Mouse (Mus musculus) kidney, postnatal 10 days (tissue): ENCODE data around the gene Xylt1.

Experiments
- DNase-seq: peaks from one replicate; pipeline ENCODE4 v3.0.0; 2021; ENCODE audit warnings: mixed read lengths

Xylt1 gene

DNA sequence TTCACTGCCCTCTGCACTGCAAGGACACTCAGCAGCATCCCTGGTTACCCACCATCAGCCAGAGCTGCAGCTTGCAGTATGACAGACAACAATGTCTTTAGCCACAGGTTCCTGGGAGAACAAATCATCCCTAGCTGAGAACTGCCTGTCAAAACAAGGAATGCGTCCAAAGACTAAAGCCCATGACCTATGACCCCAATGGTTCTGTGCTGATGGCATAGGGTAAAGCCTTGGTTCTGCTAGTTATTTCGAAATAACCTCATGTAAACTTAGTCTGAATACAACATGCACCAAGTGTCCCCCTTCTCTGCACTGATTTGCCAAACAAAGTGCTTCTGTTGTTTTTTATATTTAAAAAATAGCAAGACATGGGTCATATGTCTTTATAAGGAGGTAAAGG is 103.8 kb downstream of the Xylt1 start:
- no peak for DNase-seq

DNA sequence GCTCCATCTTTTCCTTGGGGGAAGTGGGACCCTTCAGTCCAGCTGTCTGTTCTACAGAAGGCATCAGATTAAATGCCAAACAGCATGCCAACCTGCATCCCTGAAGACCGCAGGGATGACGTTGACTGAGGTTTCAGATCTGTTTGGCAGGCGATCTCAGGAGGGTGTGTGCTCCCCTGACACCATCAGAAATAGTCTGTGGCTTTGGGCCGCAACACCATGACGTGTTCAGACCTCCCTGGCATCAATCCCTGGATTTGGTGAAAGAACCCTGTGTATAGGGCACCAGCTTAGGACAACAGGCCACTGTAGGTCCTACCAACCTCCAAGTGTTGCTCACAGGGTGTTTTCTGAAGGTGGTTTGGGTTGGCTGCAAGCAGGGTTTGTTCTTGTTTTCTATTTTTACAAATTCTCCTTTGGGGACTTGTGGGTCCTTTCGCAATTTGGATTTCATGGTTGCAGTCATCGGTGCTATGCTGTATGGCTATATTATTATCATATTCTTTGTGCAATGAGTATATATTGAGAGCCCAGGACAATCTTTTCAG is 104.3 kb downstream of the Xylt1 start:
- DNase-seq, result no peak

DNA sequence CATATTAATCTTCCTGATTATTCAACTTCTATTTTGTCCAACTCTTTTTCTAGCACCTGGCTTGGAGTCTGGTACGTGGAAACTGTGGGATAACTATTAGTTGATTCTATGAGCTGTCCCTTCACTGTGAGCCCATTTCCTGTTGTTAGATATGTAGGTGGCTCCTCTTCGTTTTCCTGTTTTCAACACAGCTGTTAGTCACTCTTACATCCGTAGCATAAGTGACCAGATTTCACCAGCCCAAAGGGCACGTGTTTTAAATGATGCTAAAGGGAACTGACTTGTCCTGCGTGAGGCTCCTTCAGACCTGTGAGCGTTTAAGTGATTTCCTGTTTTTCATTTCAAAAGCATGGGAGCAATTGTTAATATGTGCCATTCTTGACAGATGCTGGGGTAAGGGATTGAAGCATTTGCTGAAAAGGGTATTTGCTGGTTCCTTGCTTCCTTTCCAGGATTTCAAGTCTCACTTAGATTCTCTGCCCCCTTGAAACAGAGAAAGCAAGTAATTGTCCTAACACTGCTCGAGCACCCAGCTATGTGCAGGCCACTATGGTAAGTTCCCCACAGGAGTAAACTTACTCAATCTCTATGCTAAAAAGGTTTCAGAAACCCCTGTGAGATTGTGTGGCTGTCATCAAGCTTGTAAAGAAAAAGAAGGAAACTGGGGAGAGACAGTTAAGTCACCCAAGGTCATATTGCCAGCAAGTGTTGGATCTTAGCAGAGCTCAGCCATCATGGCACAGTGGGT is 105.8 kb downstream of the Xylt1 start:
- DNase-seq, result no peak

DNA sequence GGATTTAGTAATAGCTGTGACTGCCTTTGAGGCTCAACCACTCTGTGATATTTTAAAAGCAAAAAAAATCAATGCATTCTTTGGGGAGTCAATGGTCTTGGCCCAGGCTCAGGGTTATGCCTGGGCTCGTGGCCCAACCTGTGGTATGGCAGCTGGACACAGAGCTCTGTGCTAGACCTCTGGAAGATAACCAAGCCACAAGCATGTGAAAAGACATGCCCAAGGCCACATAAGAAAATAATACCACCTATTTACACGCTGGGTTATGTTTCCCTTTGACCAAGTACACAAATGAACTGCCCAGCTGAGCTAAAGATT is 106.4 kb downstream of the Xylt1 start:
- no peak for DNase-seq

DNA sequence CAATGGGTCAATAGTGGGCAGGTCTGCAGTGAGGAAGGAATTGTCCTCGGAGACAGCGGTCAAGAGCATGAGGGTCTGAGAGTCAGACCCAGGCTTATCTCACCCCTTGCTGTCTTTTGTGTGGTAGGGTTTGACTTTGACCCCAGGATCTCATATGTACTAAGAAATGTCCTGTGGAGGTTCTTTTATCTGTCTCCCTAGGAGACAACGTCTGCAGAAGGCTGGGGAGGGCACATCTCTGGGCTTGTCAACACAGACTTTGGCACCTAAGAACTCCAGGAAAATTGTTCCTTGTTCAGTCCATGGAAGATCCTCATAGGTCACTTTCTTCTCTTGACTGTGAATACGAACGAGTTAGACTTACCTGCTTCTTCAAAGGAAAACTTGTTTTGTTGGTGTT is 109.2 kb downstream of the Xylt1 start:
- no peak for DNase-seq

DNA sequence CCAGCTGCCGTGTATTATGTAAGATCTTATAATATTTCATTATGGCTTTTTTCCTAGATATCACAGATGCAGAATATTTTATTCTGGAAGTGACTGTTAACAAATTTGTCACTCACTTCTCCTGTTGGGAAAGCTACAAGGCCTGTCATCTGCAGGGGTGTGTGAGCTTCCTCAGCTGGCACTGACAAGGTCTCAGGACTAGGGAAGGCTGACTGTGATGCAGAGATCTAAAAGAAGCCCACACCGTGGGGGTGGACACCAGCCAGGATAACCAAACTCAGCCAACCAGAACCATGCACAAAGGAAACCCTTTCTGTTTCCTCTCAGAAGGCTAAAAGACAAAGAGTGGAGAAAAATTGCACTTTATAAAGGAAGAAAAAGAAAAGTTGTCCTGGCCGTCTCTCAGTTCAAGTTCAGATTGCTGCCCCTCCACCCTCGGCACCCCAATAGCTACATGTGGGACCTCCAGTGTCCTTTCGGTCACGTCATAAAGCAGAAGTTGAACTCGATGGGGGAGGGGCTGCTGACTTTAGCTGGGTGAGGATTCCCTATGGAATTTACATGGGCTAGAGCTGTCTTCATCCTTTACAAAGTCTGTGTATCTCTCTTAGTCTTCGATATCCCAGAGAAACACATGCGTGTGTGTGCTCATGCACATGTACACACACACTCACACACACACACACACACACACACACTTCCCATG is 109.9 kb downstream of the Xylt1 start:
- no peak for DNase-seq

DNA sequence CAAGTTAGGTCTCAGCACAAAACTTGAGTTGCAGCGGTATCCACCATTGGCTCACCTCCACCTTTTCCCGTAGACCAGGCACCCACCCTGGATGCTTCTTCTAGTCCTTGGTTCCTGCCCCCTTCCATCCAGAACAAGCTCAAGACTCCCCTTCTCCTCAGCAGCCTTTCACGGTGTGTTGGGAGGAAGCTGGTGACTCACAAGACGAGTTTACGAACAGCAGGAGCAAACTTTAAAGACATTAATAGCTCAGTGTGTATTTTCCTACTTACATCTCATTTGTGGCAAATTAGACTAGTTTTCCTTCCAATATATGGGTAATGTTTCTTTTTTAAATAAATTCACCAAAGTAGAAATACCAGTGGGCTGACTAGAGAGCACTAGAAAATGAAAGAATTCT is 110.7 kb downstream of the Xylt1 start:
- no peak for DNase-seq

DNA sequence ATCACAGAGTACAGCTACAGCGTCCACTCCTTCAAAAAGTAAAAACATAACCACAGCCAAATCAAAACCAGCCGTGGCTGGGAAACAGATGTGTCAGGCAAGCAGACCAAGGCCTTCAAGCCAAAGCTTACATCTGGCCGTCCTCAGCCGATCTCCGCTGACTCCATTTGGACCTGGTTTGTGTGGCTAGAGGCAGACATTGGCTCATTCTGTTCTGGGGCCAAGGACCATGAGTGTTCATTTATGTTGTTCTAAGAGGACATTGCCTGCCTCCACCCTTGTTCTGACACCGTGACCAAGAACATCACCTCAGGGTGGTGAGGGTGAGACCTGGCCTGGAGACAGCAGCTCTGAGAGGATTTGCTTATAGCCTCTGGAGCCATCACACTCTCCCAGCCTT is 113.4 kb downstream of the Xylt1 start:
- DNase-seq, result no peak

DNA sequence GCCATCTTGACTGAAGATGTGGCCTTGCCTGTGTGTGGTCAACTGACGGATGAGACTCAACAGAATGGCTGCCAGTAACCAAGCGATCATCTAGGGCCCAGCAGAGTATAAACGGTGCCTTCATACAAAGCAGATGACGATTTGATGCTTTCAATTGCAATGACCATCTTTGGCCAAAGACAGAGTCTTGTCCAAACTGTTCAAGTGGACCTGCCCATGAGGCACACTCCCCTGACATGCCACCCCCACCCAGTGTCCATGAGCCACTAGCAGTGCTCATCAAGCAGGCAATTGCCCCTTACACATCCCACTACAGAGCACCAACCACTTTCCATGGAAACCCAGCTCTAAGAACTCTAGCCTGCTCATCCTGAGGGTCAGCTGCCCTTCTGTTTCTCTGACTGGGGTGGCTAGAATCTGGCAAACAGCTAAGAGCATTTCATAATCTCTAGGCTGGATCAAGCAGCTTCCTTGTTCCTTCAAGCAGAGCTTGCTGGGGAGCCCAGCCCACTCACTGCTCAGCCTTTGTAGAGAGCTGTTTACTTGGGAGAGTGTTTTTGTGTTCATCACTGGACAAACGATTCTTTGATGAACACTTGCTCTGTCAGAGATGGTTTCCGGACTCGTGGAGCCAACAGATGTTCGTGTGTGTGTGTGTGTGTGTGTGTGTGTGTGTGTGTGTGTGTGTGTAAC is 114.0 kb downstream of the Xylt1 start:
- no peak for DNase-seq

DNA sequence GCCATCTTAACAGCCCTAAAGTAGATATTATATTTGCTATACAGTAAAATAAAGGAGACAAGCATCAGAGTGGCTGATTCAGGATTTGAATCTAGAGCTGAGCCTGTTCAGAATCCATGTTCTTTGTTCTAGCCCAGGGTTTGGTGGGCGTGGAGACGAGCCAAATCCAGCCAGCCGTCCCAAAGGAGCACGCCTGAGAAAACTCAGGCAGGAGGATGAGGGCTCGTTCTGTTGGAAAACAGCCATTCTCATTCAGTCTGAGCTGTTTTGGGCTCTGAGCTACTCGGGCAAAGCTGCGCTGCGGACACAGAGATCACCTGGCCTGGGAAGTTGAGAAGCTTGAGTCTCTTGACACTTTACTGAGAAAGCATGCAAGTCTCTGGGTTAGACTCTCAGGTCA is 115.0 kb downstream of the Xylt1 start:
- DNase-seq, result no peak

DNA sequence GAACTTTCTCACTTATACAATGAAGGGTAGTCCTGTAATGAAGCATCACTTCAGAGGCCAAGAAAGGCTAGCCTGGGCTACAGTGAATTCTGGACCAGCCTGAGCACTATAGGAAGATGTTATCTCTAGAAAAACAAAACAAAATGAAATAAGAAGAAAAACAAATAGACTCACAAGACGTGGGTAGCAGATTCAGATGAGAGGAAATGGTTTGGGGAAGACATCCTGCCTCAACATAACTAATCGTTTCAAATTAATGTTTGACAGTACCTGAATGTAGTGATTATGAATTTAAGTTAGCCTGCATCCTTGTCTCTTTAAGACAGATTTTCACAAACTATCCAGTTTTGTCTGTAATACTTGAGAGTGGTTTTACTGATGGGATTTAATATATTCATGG is 117.4 kb downstream of the Xylt1 start:
- no peak for DNase-seq

DNA sequence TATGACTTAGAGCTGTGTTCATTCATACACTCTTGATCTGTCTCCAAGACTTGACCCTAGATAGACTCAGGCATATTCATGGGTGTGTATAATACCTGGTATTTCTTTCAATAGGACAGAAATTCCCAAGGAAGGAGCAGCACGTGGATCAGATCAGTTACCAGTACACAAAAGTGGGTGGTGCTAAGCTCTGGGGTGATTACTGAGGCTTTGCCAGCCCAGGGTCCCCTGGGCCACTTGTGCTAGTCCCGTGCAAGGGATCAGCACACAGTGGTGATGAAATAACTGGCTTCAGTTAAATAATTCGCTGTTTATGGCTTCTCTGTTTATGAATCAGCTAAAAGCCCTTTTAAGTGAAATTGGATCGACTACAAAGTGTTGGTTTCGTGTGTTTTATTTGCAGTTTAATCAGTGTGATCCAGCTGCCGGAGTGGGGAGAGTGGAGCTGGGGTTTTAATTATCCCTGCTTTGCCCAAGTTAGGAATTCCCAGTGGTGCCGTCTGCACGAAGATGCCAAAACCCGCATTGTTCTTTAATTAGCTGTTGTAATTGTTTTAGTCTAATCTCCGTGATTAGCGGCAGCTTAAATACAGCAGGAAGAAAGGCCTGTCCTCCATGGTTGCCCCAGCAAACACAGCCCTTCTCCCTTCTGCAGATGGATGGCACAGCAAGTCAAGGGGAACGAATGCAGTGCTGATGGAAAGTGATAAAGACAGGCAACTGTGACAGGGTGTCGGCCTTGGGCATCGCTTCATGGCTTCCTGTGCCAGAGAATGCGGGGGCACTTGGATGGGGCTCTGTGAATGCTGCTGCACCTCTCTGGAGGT is 120.8 kb downstream of the Xylt1 start:
- DNase-seq, result no peak

DNA sequence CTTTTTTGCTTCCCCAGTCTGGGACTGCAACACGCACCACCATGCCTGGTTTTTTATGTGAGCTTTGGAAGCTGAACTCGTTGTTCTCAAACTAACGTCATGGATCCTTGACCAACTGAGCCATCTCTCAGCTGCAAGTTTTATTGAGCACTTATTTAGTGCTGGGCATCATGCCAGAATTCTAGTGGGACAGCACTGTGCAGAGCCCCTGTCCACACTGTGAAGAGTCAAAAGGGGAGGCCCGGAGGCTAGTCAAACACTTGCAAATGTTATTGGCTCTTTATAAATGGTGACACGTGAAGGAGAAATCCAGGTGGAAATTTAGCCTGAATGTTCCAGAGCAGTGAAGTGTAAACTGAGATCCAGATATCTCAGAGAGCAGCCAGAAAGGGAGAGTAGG is 121.6 kb downstream of the Xylt1 start:
- no peak for DNase-seq

DNA sequence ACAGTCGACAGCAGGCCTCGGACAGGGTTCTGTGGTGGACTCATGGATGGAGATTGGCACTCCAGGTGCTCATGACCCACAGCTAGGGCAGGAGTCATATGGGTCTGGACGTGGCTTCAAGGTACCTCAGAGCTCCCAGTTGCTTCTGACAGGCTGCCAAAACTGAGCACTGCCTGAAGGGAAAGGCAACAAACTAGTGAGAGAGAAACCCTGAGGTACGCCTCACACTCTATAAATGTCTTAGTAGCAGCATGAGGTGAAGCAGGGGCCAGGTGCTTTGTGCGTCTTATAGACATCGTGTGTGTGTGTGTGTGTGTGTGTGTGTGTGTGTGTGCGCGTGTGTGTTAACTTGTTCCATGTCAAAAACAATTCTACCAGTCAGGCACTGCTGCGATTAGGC is 122.9 kb downstream of the Xylt1 start:
- no peak for DNase-seq

DNA sequence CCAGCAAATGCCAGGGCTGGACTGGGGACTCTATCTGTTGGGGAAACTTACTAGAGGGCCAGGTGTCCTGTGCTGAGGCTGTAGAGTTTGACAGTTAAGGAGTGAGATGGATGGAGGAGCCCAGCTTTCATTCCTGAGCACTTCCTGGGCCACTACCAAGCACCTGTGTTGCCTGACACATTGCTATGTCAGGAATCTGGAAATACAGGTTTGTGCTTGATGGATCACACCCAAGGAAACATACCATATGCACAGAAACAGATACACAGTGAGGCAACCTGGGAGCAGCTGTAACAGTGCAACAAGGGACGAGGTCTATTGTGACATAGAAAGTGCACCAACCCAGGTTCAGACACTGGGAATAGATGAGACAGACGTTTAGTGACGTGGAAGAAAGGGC is 125.0 kb downstream of the Xylt1 start:
- DNase-seq, result no peak

DNA sequence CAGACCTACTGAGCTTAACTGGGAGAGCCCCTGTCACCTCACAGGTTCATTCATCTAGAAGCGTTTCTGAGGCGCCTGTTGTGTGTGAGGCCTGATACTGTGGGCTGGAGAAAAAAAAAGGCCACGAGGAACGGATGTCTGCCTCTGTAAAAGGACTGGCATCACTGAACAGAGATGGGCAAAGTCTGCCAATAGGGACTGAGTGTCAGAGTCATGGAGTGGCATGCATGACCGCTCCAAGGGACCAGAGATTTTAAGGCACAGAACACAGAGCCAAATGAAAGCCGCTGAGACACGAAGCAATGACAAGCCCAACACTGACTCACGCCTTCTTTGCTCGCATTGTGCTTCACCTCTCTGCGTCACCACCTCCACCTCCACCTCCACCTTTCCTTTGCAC is 126.6 kb downstream of the Xylt1 start:
- no peak for DNase-seq

DNA sequence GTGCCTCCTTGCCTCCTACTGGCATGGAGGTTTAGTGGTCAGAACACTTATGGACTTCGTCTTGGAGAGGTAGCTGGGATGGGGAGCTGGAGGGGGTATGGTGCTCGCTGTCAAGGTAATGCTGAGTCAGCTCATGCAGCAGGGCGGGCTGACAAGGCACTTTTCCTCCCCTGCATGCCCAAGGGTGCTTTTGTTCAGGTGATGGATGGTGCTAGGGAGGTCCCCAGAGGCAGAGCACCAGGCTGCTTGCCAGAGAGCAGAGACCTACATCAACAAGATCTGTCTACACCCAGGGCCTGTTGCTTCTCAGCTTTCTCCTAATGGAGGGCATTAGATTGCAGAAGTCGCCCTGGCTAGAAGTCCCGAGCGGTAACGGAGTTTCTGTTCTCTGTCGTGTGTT is 127.3 kb downstream of the Xylt1 start:
- DNase-seq, result no peak

DNA sequence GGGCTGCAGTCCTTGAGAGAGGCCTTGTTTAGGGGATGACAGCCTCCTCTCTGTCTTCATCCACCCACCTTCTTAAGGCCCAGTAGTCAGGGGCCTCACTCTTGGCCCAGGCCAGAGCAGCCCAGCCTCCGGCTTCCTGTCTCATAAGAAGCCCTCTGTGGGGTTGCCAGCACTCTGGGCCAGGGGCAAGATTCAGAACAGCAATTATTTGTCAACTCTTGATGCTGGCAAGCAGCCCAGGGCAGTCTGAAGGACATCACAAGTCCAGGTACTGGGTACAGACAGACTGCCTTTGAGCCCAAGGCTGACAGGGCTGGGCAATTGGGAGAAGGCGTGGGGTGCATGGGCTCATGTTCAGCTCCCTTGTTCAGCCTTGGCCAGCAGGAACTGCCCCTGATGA is 129.3 kb downstream of the Xylt1 start:
- peak; percentile 31 for DNase-seq

DNA sequence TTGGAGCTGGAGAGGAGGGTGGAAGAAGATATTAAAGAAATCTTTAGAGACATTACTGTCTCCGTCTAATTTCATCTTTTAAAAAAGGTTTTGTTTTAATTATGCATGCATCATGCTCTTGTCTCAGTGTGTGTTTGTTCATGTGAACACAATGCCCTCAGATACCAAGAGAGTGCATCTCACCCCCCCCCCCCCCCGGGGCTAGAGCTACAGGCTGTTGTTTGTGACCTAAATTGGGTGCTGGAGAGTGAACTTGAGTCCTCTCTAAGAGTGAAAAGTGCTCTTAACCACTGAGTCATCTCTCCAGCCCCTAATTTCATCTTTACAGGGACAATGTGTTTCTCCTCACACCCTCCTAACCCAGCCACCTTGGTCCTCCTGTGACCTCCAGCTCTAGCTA is 131.5 kb downstream of the Xylt1 start:
- DNase-seq, result no peak

DNA sequence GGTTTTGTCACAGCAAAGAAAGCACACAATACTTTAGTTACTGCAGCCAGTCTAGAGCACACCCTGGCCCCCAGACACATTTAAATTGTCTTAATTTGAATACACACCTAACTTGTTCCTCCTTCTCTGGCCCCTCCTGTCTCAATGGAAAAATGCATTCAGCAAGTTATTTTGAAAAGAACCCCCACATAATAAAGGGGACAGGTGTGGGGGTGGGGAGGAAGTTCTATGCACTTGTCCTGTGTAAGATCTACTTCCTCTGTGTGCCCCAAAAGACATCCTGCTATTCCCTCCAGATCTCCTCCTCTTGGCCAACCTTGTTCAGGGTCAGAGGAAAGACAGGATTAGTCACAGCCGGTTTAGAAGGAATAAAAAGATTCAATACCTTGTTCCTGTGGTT is 135.0 kb downstream of the Xylt1 start:
- DNase-seq, result no peak

DNA sequence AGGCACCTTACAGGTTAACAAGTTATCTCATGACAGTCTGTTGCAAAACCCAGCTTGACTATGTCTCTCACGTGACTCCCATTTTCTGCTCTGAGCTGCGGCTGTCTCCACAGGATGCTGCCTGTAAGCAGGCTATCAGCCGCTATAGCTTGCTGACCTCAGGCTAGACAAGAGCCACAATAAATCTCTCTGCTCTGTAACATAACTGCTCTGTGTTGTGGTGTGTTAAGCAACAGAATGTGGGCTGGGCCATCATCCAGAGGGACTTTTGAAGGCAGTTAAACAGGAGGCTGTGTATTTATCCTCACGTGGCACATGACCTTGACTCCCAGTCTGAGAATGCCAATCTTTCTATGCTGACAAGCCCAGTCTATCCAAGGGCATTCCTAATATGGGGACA is 136.1 kb downstream of the Xylt1 start:
- no peak for DNase-seq

DNA sequence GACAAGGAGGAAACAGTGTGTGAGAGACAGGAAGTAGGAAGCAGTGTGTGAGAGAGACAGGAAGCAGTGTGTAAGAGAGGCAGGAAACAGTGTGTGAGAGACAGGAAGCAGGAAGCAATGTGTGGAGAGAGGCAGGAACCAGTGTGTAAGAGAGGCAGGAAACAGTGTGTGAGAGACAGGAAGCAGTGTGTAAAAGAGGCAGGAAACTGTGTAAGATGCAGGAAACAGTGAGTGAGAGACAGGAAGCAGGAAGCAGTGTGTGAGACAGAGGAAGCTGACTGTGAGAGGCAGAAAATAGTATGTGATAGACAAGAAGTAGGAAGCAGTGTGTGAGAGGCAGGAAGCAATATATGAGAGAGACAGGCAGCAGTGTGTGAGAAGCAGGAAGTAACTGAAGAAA is 140.6 kb downstream of the Xylt1 start:
- no peak for DNase-seq

DNA sequence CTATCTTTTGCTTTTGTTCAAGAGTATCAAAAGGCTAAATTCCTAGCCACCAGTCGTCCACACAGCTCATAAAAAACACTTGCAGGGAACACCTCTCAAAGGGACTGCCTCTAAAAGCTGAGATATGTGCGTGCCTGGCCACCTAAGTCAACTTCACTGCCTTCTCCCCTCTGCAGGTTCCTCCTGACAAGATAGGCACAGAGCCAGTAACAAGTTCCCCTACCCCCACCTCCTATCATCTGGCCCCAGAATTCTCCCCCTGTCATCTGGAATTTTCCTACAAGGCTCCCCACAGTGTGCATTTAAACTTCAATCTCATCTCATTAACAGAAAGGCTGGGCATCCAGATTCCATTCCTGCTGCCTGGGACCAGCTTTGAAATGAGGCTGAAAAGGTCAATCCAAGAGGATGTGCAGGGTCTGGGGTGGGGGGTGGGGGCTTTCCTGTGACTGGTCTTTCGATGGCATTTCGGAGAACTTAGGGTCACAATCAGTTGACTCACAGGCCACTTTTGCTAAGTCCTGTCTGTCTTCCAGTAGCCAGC is 141.4 kb downstream of the Xylt1 start:
- no peak for DNase-seq
